Mouse (Mus musculus): ENCODE measurements around the gene Avpr1b. TPM values are rescaled to one million over a fixed set of nuclear protein-coding genes. Genes with fewer than 3 reads are reported as not detected.

Gene Avpr1b
- polyA plus RNA-seq (2017; shearing (Covaris generic)), result under 1 TPM in 1 of 2 experiments, not detected in 1; 0.11 TPM

- ATAC-seq, result no peak
Measured at GRCm38 (mm10) chr1:131598905-131599304, at the start of gene Avpr1b. Avpr1b (plus strand) TSS chr1:131599239.

GRCm38 (mm10) chr1:131551956-131552355, 47.1 kb upstream of the Avpr1b start:
- no peak for ATAC-seq

DNA sequence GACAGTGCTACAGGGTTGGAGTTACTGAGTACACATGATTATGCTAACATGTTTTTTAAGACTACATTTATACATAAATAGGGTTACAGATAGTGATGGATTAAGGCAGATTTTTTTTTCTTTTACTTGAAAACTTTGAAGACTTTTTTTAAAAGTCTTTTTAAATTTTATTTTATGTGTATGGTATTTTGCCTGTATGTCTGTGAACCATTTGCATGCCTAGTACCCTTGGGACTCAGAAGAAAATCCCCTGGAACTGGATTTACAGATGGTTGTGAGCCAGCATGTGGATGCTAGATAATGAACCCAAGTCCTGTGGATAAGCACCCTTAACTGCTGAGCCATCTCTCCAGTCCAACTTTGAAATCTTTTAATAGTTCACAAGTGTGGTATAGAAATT, 45.6 kb upstream of the Avpr1b start:
- no peak for ATAC-seq

DNA sequence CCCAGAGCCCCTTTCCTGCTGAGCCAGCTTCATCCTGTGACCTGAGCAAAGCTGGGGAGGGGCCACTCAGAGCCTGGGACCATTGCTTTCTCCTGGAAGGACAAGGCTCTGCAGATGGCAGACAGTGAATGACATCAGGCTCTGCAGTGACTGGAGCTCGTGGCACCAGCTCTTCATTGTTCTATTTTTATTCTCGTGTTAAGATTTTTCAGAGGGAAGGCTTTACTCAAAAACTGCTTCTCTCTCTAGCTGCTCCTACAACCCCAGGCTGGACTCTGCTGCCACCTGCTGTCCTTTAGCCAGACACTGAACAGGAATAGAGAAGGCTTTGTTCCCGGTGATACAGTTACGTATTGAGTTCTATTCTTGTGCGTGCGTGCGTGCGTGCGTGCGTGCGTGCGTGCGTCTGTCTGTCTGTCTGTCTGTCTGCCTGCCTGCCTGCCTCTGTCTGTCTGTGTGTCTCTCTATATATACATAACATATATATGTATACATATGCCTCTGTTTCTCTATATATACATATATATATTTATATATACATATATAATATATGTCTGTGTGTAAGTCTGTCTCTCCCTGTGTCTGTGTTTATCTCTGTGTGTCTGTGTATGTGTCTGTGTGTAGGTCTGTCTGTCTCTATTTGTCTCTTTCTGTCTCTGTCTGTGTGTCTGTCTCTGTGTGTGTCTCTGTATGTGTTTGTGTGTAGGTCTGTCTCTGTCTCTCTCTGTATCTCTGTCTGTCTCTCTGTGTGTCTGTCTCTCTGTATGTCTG, 43.8 kb upstream of the Avpr1b start:
- peak; percentile 97 for ATAC-seq

DNA sequence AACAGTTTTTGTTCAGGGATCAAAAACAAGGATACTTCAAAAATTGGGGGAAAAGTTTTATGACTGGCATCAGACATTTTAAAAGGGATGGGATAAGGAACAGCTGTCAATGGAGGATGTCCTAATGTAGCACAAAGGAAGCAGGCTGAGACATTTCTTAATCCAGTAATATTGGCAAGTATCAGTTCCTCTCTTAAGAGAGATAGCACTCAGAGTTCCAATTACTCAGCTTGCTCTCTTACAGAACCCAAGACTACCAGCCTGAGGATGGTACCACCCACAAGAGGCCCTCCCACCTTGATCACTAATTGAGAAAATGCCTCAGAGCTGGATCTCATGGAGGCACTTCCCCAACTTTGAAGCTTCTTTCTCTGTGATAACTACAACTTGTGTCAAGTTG, 38.5 kb upstream of the Avpr1b start:
- ATAC-seq, result no peak

DNA sequence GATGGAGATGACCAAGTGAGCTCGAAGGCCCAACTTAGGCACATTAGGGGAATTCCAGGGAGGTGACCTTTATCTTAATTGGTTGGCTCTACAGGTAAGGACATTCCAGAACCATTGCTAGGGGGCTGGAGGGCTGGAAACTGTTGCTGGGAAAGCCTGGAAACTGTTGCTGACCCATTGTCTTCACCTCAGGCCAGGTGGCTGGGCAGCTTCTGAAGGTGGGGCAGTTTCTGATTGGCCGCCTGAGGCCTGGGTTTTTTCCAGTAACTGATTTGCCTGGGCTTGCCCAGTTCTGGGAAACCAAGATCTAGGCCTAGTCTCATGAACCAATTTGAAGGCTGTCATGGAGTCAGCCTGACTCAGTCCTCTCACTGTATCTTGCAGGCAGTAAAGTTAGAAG, 37.0 kb upstream of the Avpr1b start:
- no peak for ATAC-seq

DNA sequence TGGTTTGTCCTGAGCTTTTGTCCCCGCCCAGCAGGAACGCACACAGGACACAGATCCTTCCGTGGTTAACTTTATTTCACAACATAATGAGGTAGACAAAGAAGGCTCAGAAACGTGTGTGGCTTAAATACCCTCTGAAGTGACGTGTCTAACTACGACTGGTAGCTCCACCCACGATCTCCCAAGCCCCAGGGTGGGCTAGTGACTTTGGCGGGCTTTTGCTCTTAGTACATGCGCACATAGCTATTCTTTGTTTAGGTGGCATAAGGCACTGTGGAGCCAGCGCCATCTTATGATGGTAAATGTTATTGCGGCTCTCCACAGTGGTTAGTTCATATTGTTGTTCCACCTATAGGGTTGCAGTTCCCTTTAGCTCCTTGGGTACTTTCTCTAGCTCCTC, 33.0 kb upstream of the Avpr1b start:
- peak; percentile 32 for ATAC-seq

- ATAC-seq, result no peak
Measured at GRCm38 (mm10) chr1:131569721-131570120, 29.3 kb upstream of the Avpr1b start.

- no peak for ATAC-seq
Measured at GRCm38 (mm10) chr1:131570391-131570790, 28.6 kb upstream of the Avpr1b start.

GRCm38 (mm10) chr1:131573721-131574120, 25.3 kb upstream of the Avpr1b start:
- ATAC-seq, result peak; percentile 46

- ATAC-seq, result no peak
Measured at GRCm38 (mm10) chr1:131578943-131579680, 19.9 kb upstream of the Avpr1b start.

- no peak for ATAC-seq
Measured at GRCm38 (mm10) chr1:131580389-131580788, 18.6 kb upstream of the Avpr1b start.

DNA sequence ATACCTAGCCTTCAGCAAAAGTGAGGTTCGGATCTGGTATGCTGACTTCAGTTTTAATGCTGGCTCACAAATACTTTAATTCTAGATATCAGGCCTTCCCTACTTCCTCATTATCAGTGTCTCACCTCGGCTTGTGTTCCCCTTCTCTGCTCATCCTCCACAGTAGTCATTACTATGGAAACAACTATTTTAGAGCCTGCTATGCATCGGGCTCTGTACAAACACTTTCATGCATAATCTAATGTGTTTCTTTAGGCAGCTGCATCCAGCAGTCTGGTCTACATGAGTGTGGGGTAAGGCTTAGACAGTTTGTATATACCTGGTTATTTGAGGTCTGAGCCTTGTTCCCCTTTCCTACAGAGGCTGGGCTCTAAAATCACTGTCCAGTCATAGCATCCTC, 15.4 kb upstream of the Avpr1b start:
- ATAC-seq, result no peak

- no peak for ATAC-seq
Measured at GRCm38 (mm10) chr1:131586836-131587235, 12.2 kb upstream of the Avpr1b start.

DNA sequence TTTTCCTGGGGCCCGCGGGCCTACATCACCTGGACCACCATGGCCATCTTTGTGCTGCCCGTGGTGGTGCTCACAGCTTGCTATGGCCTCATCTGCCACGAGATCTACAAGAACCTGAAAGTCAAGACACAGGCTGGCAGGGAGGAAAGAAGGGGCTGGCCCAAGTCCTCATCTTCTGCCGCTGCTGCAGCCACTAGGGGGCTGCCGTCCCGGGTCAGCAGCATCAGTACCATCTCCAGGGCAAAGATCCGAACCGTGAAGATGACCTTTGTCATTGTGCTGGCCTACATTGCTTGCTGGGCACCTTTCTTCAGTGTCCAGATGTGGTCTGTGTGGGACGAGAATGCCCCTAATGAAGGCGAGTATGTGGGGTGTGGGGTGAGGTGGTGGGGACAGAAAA, 1.3 kb downstream of the Avpr1b start:
- ATAC-seq, result no peak

- ATAC-seq, result no peak
Measured at GRCm38 (mm10) chr1:131606719-131607118, 7.7 kb downstream of the Avpr1b start.

DNA sequence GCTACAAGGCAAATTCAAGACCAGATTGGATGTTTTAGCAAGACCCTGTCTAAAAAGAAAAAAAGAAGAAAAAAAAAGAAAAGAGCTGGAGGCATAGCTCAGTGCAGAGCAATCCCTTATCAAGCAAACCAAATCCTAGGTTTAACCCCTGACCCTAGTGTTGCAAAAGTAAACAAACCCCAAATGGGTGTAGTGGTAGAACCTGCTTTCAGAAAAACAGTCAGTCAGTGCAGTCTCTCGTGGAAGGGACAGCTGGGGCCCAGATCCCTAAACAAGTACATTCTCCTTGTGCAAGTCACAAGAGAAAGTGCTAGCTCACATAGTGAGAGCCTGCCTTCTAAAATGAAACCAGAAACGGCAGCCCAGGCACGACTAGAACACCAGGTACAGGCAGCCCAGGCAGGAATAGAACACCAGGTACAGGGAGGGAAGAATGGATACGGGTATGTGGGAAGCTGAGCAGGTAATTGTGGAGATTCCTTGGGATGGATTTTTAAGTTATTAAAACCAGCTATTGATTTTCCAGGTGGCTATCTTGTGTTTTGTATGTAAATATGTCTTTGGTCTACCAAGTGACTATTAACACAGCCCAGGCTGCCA, 13.6 kb downstream of the Avpr1b start:
- no peak for ATAC-seq

- ATAC-seq, result peak; percentile 85
Measured at GRCm38 (mm10) chr1:131613361-131614133, 14.5 kb downstream of the Avpr1b start.

DNA sequence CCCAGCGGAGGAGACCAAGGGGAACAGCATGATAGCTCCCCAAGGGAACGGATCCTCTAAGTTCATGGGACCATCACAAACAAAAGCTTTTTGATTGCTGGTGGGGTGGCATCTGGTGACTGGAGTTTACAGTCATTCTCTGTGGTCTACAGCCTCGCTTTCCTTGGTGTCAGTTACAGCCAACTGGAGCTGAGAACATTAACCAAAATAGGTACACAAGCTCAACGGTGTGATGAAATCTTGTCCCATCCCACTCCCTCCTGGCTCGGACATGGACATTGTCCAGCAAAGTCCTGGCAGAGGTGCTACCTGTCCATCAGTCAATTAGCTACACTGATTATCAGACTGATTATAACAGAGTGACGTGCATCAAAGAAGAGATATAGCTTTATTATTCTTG, 15.6 kb downstream of the Avpr1b start:
- ATAC-seq, result no peak

DNA sequence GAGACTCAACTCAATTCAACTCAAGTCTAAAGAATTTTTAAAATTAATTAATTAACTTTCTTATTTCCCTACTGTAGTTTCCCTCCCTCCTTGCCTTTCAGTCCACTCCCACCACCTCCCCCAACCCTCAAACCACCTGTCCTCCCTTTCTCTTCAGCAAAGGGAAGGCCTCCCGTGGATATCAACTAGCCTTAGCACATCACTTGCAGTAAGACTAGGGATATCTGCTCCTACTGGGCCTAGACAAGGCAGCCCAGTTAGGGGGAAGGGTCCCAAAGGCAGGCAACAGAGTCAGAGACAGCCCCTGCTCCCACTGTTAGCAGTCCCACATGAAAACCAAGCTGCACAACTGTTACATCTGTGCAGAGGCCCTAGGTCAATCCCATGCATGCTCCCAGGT, 17.1 kb downstream of the Avpr1b start:
- no peak for ATAC-seq

- ATAC-seq, result no peak
Measured at GRCm38 (mm10) chr1:131616546-131617220, 17.6 kb downstream of the Avpr1b start.

- no peak for ATAC-seq
Measured at GRCm38 (mm10) chr1:131618576-131618975, 19.5 kb downstream of the Avpr1b start.

All from activated CD4-positive, CD25-positive, alpha-beta regulatory T cell, adult 4 months (primary cell).